Mouse (Mus musculus): ENCODE data around the gene Nup93. TPM values are rescaled to one million over a fixed set of nuclear protein-coding genes. Genes with fewer than 3 reads are reported as not detected.

Nup93 gene
- polyA plus RNA-seq, 1 experiment, result 54.7 TPM

DNA sequence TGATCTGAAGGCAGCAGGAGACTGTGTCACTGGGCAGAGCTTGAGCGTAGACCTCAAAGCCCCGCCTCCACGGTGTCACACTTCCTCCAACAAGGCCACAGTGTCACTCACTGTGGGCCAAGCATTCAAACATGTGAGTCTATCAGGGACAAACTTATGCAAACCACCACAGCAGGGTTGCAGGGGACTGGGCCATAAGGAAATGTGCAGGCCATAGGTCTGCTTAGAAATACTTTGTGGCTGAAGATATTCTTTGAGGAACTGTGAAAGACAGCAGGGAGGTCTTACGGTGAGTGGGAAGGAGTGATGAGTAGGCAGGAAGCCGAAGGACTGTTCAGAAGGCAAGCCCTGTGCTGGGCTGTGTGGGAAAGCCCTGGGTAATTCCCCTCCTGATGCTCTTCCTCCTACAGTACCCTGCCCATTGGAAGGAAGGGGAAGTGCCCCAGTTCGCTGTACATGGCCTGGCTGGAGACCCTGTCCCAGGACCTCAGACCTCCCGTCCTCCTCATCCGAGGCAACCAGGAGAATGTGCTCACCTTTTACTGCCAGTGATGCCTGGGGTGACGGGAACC lies 151.1 kb downstream of the Nup93 start:
- no peak for DNase-seq (ENCODE audit: low read depth)
- no peak for TF ChIP-seq CTCF (IDR thresholded peaks at IDR 0.05; ENCODE audit: borderline replicate concordance, extremely low read depth, insufficient read depth, insufficient read length)
- no peak for TF ChIP-seq POLR2A (IDR thresholded peaks at IDR 0.05; ENCODE audit: borderline replicate concordance, extremely low read depth, insufficient read depth, insufficient read length, poor library complexity, severe bottlenecking)

Other genes with a start within 250 kb of the Nup93 start
- 94.9 and 112 TPM in 2 replicates for gene Amfr, start 201.7 kb upstream of the Nup93 start, polyA plus RNA-seq (2012; rRNA removed)
- 70.7 and 73.4 TPM in 2 replicates for gene Nudt21, start 177.5 kb upstream of the Nup93 start, polyA plus RNA-seq (2012; rRNA removed)
- 13.4 and 13.5 TPM in 2 replicates for gene Ogfod1, start 177.4 kb upstream of the Nup93 start, polyA plus RNA-seq (2012; rRNA removed)
- 55.5 and 62.9 TPM in 2 replicates for gene Bbs2, start 115.6 kb upstream of the Nup93 start, polyA plus RNA-seq (2012; rRNA removed)
- not detected in 2 replicates for gene Mt4, start 77.4 kb upstream of the Nup93 start, polyA plus RNA-seq (2012; rRNA removed)
- 139 and 158 TPM in 2 replicates for gene Mt3, start 62.0 kb upstream of the Nup93 start, polyA plus RNA-seq (2012; rRNA removed)
- 15.6 and 32.2 TPM in 2 replicates for gene Mt2, start 41.9 kb upstream of the Nup93 start, polyA plus RNA-seq (2012; rRNA removed)
- gene Mt1, start 35.5 kb upstream of the Nup93 start, polyA plus RNA-seq (2012; rRNA removed), result 38.9 and 76.5 TPM in 2 replicates
- 0.29 and 0.41 TPM in 2 replicates for gene Slc12a3, start 114.6 kb downstream of the Nup93 start, polyA plus RNA-seq (2012; rRNA removed)
- gene Herpud1, start 171.9 kb downstream of the Nup93 start, polyA plus RNA-seq (2012; rRNA removed), result 56.0 and 69.9 TPM in 2 replicates
- 0.36 and 0.64 TPM in 2 replicates for gene Nlrc5, start 219.8 kb downstream of the Nup93 start, polyA plus RNA-seq (2012; rRNA removed)